Mouse (Mus musculus) heart, embryonic 11.5 days (tissue): ENCODE results near the gene Fbxl8. TPM values are rescaled to one million over a fixed set of nuclear protein-coding genes. Genes with fewer than 3 reads are reported as not detected.

Source experiments
- ATAC-seq: fragments of 200-750 bp; cut with Nextera tagmentation; replicated peaks from 2 replicates; pipeline ENCODE4 v1.8.0; 2017; ENCODE audit warnings: moderate library complexity; ENCODE audit not compliant: insufficient number of reproducible peaks, low FRiP score, low TSS enrichment
- H3K27ac ChIP-seq: fragments of 300-500 bp; sonication (generic); 2 replicates; pipeline ENCODE4 v1.5.1; 2014; ENCODE audit warnings: mild to moderate bottlenecking, low read depth, low read length
- H3K27me3 ChIP-seq: fragments of 300-500 bp; sonication (generic); 2 replicates; pipeline ENCODE4 v1.6.1; 2014; ENCODE audit warnings: mild to moderate bottlenecking, low read length, mixed read lengths; ENCODE audit not compliant: control insufficient read depth, insufficient read depth
- H3K36me3 ChIP-seq: fragments of 300-500 bp; sonication (generic); 2 replicates; pipeline ENCODE4 v1.6.1; 2014; ENCODE audit warnings: mild to moderate bottlenecking, low read length, moderate library complexity, mixed read lengths; ENCODE audit not compliant: control insufficient read depth, insufficient read depth
- H3K4me1 ChIP-seq: fragments of 300-500 bp; sonication (generic); 2 replicates; pipeline ENCODE4 v1.6.1; 2014; ENCODE audit warnings: low read length; ENCODE audit not compliant: control insufficient read depth, insufficient read depth
- H3K4me2 ChIP-seq: fragments of 300-500 bp; sonication (generic); 2 replicates; pipeline ENCODE4 v1.6.1; 2014; ENCODE audit warnings: mild to moderate bottlenecking, moderate library complexity
- H3K4me3 ChIP-seq: fragments of 300-500 bp; sonication (generic); 2 replicates; pipeline ENCODE4 v1.5.1; 2014; ENCODE audit warnings: low read depth, low read length
- H3K9ac ChIP-seq: fragments of 300-500 bp; sonication (generic); 2 replicates; pipeline ENCODE4 v1.6.1; 2014; ENCODE audit warnings: mild to moderate bottlenecking, low read depth, low read length, moderate library complexity
- H3K9me3 ChIP-seq: fragments of 300-500 bp; sonication (generic); replicated peaks from 2 replicates; pipeline ENCODE4 v1.6.1; 2016; ENCODE audit warnings: low read length; ENCODE audit not compliant: control insufficient read depth
- WGBS: fragments of 180-500 bp; shearing (Covaris S2); extraction: QIAGEN DNeasy Blood & Tissue Kit; methylation state at CpG from one replicate; pipeline ENCODE4 v1.1.7; 2014; ENCODE audit not compliant: insufficient replicate concordance; 5-methylcytosine and 5-hydroxymethylcytosine counted together
- polyA plus RNA-seq: library from polyadenylated mRNA; unstranded; fragments of >200 nt; fragmentation: Nextera tagmentation; extraction: Ambion mirVana; gene quantifications from 2 replicates; pipeline ENCODE4 v1.2.1, GENCODE M21; 2014

Fbxl8 gene
- polyA plus RNA-seq, 1 experiment from 2014 or later: 2.8 TPM

- H3K9me3 ChIP-seq: no peaks in the 10 kb centered on the region
- no peak for ATAC-seq
These were observed 28.0 kb downstream of the Fbxl8 start for GRCm38 (mm10) chr8:105292471-105292870.

GRCm38 (mm10) chr8:105293405-105293804 lies 29.0 kb downstream of the Fbxl8 start:
- Histone ChIP-seq H3K27ac (no peak overlapping the region), H3K9me3 (no peaks in the 10 kb centered on the region), H3K4me3 (no peak overlapping the region), H3K9ac (no peak overlapping the region), H3K36me3 (no peaks in the 10 kb centered on the region), H3K4me2 (no peak overlapping the region), H3K4me1 (peaks cover 26% of the 10 kb centered on the region), H3K27me3 (peaks cover 16% of the 10 kb centered on the region)
- WGBS: 48% methylated on average over 19 of the region's 19 CpGs
- ATAC-seq: no peak

More at GRCm38 (mm10) chr8:105292471-105292870, 28.0 kb downstream of the Fbxl8 start:
- no peak overlapping the region for H3K4me3 ChIP-seq
- peaks cover 26% of the 10 kb centered on the region for H3K4me1 ChIP-seq
- peaks cover 16% of the 10 kb centered on the region for H3K27me3 ChIP-seq
- 68% methylated on average over 7 of the region's 7 CpGs for WGBS
- no peak overlapping the region for H3K27ac ChIP-seq
- H3K4me2 ChIP-seq: no peak overlapping the region
- no peaks in the 10 kb centered on the region for H3K36me3 ChIP-seq
- no peak overlapping the region for H3K9ac ChIP-seq

GRCm38 (mm10) chr8:105294776-105295175 lies 30.3 kb downstream of the Fbxl8 start:
- no peak overlapping the region for H3K9ac ChIP-seq
- ATAC-seq: no peak
- H3K4me1 ChIP-seq: peaks cover 24% of the 10 kb centered on the region
- no peaks in the 10 kb centered on the region for H3K9me3 ChIP-seq
- 64% methylated on average over 9 of the region's 9 CpGs for WGBS
- peaks cover 6% of the 10 kb centered on the region; the same call in 1 of the 2 replicates for H3K36me3 ChIP-seq
- H3K27ac ChIP-seq: no peak overlapping the region; the same call in 1 of the 2 replicates
- peaks cover 15% of the 10 kb centered on the region for H3K27me3 ChIP-seq
- H3K4me3 ChIP-seq: no peak overlapping the region
- H3K4me2 ChIP-seq: peak overlapping the region; percentile 28

- Histone ChIP-seq H3K27me3 (peaks cover 11% of the 10 kb centered on the region), H3K9me3 (no peaks in the 10 kb centered on the region), H3K4me3 (peak overlapping the region; percentile 20), H3K36me3 (peaks cover 10% of the 10 kb centered on the region), H3K9ac (peak overlapping the region; percentile 44; the same call in 1 of the 2 replicates), H3K4me1 (peaks cover 20% of the 10 kb centered on the region), H3K27ac (peak overlapping the region; percentile 2; the same call in 1 of the 2 replicates), H3K4me2 (peak overlapping the region; percentile 28)
- 60% methylated on average over 11 of the region's 11 CpGs for WGBS
- no peak for ATAC-seq
These were observed 30.8 kb downstream of the Fbxl8 start for GRCm38 (mm10) chr8:105295256-105295655.

- WGBS: 45% methylated on average over 11 of the region's 11 CpGs
- H3K4me2 ChIP-seq: peak within 1 kb of the TSS; percentile 83
- H3K36me3 ChIP-seq: peaks cover 18% of the 10 kb centered on the region
- peak within 1 kb of the TSS; percentile 2; the same call in 1 of the 2 replicates for H3K27ac ChIP-seq
- no peak for ATAC-seq
- H3K4me3 ChIP-seq: peak within 1 kb of the TSS; percentile 96
- H3K9me3 ChIP-seq: no peaks in the 10 kb centered on the region
- H3K4me1 ChIP-seq: peaks cover 13% of the 10 kb centered on the region
- H3K27me3 ChIP-seq: peaks cover 5% of the 10 kb centered on the region; the same call in 1 of the 2 replicates
- H3K9ac ChIP-seq: peak within 1 kb of the TSS; percentile 96
These were observed 31.6 kb downstream of the Fbxl8 start, which contains the start of gene Exoc3l for GRCm38 (mm10) chr8:105295895-105296573. TSS of gene Exoc3l (minus strand) at chr8:105296101.

- Histone ChIP-seq H3K4me3 (peak within 1 kb of the TSS; percentile 96), H3K9ac (peak within 1 kb of the TSS; percentile 96), H3K4me1 (peaks cover 13% of the 10 kb centered on the region), H3K36me3 (peaks cover 32% of the 10 kb centered on the region), H3K9me3 (no peaks in the 10 kb centered on the region), H3K4me2 (peak within 1 kb of the TSS; percentile 83), H3K27me3 (peaks cover 5% of the 10 kb centered on the region; the same call in 1 of the 2 replicates), H3K27ac (peak within 1 kb of the TSS; percentile 70)
- WGBS: under 1% methylated on average over 57 of the region's 58 CpGs
- ATAC-seq: peak; percentile 80
These were observed 33.2 kb downstream of the Fbxl8 start, which contains the start of gene E2f4 for GRCm38 (mm10) chr8:105297511-105298192. TSS of gene E2f4 (plus strand) at chr8:105297663.

- Histone ChIP-seq H3K4me1 (peaks cover 13% of the 10 kb centered on the region), H3K27me3 (peaks cover 4% of the 10 kb centered on the region; the same call in 1 of the 2 replicates), H3K9me3 (no peaks in the 10 kb centered on the region), H3K27ac (peak overlapping the region; percentile 70; the same call in 1 of the 2 replicates), H3K36me3 (peaks cover 36% of the 10 kb centered on the region), H3K4me2 (peak overlapping the region; percentile 83), H3K4me3 (peak overlapping the region; percentile 96), H3K9ac (peak overlapping the region; percentile 96)
- no peak for ATAC-seq
- 46% methylated on average over 18 of the region's 18 CpGs for WGBS
These were observed 34.2 kb downstream of the Fbxl8 start for GRCm38 (mm10) chr8:105298351-105299252.

GRCm38 (mm10) chr8:105299962-105300361 lies 35.5 kb downstream of the Fbxl8 start:
- H3K36me3 ChIP-seq: peaks cover 36% of the 10 kb centered on the region
- H3K27me3 ChIP-seq: no peaks in the 10 kb centered on the region
- peaks cover 26% of the 10 kb centered on the region for H3K4me1 ChIP-seq
- ATAC-seq: peak; percentile 55; the same call in 1 of the 2 replicates
- H3K9ac ChIP-seq: no peak overlapping the region
- H3K4me2 ChIP-seq: peak overlapping the region; percentile 83
- no peaks in the 10 kb centered on the region for H3K9me3 ChIP-seq
- H3K27ac ChIP-seq: peak overlapping the region; percentile 35; the same call in 1 of the 2 replicates
- peak overlapping the region; percentile 8; the same call in 1 of the 2 replicates for H3K4me3 ChIP-seq
- WGBS: 86% methylated on average over 8 of the region's 8 CpGs
